Mouse (Mus musculus): ENCODE results near the gene Pacsin2. TPM values are rescaled to one million over a fixed set of nuclear protein-coding genes. Genes with fewer than 3 reads are reported as not detected.

Pacsin2 gene
- polyA plus RNA-seq, 1 experiment from 2014 or later = 20.5 TPM

GRCm38 (mm10) chr15:83422299-83422981, 42.0 kb downstream of the Pacsin2 start:
- no peak overlapping the region for H3K9ac ChIP-seq
- H3K4me1 ChIP-seq (replicated peaks; ENCODE audit: control insufficient read depth, insufficient read depth, low read length) = no peaks in the 10 kb centered on the region
- H3K9me3 ChIP-seq (ENCODE audit: control insufficient read depth, low read length) = no peaks in the 10 kb centered on the region
- H3K36me3 ChIP-seq (replicated peaks; ENCODE audit: control insufficient read depth, insufficient read depth) = no peaks in the 10 kb centered on the region
- H3K4me3 ChIP-seq (replicated peaks; ENCODE audit: low read length) = no peak overlapping the region
- ATAC-seq (ENCODE audit: low FRiP score) = no peak
- 94% methylated on average over 15 of the region's 15 CpGs for WGBS
- no peak for DNase-seq (ENCODE audit: low spot score)
- H3K4me2 ChIP-seq (replicated peaks) = no peak overlapping the region
- no peak overlapping the region for H3K27ac ChIP-seq
- H3K27me3 ChIP-seq (ENCODE audit: control insufficient read depth, insufficient read depth, low read length) = no peaks in the 10 kb centered on the region

DNA sequence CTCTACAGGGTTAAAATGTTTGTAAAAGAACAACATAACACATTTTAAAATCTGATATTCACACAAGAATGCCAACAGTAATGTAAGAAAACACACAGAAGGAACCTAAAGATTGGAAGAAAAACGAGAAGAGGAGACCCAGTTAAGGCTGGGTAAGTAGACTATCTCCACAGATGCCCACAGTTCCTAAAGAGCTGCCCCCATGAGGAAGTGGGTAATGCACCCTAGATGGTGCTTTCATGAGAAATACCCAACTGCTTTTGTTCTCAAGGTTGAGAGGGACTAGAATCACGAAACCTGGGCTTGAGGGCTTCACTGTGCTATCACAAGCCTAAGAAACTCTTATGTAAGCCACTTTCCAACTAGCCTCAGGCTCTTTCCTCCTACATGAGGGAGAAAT, 44.8 kb downstream of the Pacsin2 start:
- no peaks in the 10 kb centered on the region for H3K36me3 ChIP-seq (replicated peaks; ENCODE audit: control insufficient read depth, insufficient read depth)
- H3K27ac ChIP-seq = no peak overlapping the region
- H3K4me1 ChIP-seq (replicated peaks; ENCODE audit: control insufficient read depth, insufficient read depth, low read length) = no peaks in the 10 kb centered on the region
- no peaks in the 10 kb centered on the region for H3K9me3 ChIP-seq (ENCODE audit: control insufficient read depth, low read length)
- no peak overlapping the region for H3K4me2 ChIP-seq (replicated peaks)
- no peaks in the 10 kb centered on the region for H3K27me3 ChIP-seq (ENCODE audit: control insufficient read depth, insufficient read depth, low read length)
- no peak for DNase-seq (ENCODE audit: low spot score)
- 89% methylated on average over 2 of the region's 2 CpGs for WGBS
- H3K4me3 ChIP-seq (replicated peaks; ENCODE audit: low read length) = no peak overlapping the region
- ATAC-seq (ENCODE audit: low FRiP score) = no peak
- H3K9ac ChIP-seq = no peak overlapping the region

- Histone ChIP-seq H3K4me2 (replicated peaks) (no peak overlapping the region), H3K4me1 (replicated peaks; ENCODE audit: control insufficient read depth, insufficient read depth, low read length) (no peaks in the 10 kb centered on the region), H3K9ac (no peak overlapping the region), H3K9me3 (ENCODE audit: control insufficient read depth, low read length) (no peaks in the 10 kb centered on the region), H3K4me3 (replicated peaks; ENCODE audit: low read length) (no peak overlapping the region), H3K27ac (no peak overlapping the region), H3K27me3 (ENCODE audit: control insufficient read depth, insufficient read depth, low read length) (no peaks in the 10 kb centered on the region), H3K36me3 (replicated peaks; ENCODE audit: control insufficient read depth, insufficient read depth) (no peaks in the 10 kb centered on the region)
- no peak for DNase-seq (ENCODE audit: low spot score)
- no peak for ATAC-seq (ENCODE audit: low FRiP score)
Observed at GRCm38 (mm10) chr15:83418685-83419084, 45.7 kb downstream of the Pacsin2 start.

DNA sequence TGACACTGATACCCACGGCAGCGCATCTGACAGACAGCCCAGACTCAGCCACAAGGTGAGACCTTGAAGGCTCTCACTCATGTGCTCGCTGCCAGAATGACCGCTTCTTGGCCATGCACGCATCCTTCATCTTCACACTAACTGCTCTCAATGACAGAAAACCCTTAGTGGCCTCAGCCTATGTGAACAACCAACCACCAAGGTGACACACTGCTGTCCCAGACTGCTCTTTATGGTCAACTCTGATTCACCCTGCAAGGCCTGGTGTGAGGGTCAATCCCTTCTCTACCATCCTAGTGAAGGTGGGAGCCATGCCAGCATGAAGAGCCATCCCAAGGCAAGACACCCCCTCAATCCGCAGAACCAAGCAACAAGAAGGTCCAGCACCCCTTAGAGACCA, 46.5 kb downstream of the Pacsin2 start:
- WGBS = 90% methylated on average over 6 of the region's 6 CpGs
- no peak overlapping the region for H3K4me2 ChIP-seq (replicated peaks)
- H3K27ac ChIP-seq = no peak overlapping the region
- no peak overlapping the region for H3K9ac ChIP-seq
- no peak for DNase-seq (ENCODE audit: low spot score)
- no peak for ATAC-seq (ENCODE audit: low FRiP score)
- no peak overlapping the region for H3K4me3 ChIP-seq (replicated peaks; ENCODE audit: low read length)
- H3K27me3 ChIP-seq (ENCODE audit: control insufficient read depth, insufficient read depth, low read length) = no peaks in the 10 kb centered on the region
- H3K9me3 ChIP-seq (ENCODE audit: control insufficient read depth, low read length) = no peaks in the 10 kb centered on the region
- H3K36me3 ChIP-seq (replicated peaks; ENCODE audit: control insufficient read depth, insufficient read depth) = no peaks in the 10 kb centered on the region
- H3K4me1 ChIP-seq (replicated peaks; ENCODE audit: control insufficient read depth, insufficient read depth, low read length) = no peaks in the 10 kb centered on the region

DNA sequence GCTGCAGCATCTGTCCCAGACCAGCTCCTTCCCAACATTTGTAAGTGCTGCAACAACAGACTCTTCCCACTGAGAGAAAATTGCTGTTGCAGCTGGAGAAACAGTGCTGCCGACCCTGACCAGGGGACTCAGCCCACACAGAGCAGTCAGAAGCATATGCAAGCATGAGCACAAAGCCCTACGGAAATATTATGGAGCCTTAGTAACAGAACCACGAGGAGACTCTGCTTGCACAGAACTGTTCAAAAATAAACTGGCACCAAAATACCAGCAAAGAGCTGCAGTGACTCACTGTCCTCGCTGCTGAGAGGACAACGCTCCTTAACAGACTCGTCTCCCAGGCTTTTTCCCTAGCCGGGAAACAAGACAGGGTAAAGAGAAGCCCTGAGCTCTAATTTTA, 47.0 kb downstream of the Pacsin2 start:
- Histone ChIP-seq H3K9me3 (ENCODE audit: control insufficient read depth, low read length) (no peaks in the 10 kb centered on the region), H3K4me3 (replicated peaks; ENCODE audit: low read length) (no peak overlapping the region), H3K27me3 (ENCODE audit: control insufficient read depth, insufficient read depth, low read length) (no peaks in the 10 kb centered on the region), H3K36me3 (replicated peaks; ENCODE audit: control insufficient read depth, insufficient read depth) (no peaks in the 10 kb centered on the region), H3K27ac (no peak overlapping the region), H3K4me1 (replicated peaks; ENCODE audit: control insufficient read depth, insufficient read depth, low read length) (no peaks in the 10 kb centered on the region), H3K9ac (no peak overlapping the region), H3K4me2 (replicated peaks) (no peak overlapping the region)
- DNase-seq (ENCODE audit: low spot score) (no peak), ATAC-seq (ENCODE audit: low FRiP score) (no peak)
- 78% methylated on average over 7 of the region's 7 CpGs for WGBS

GRCm38 (mm10) chr15:83415391-83415790, 49.0 kb downstream of the Pacsin2 start:
- DNase-seq (ENCODE audit: low spot score) (no peak), ATAC-seq (ENCODE audit: low FRiP score) (no peak)
- Histone ChIP-seq H3K4me1 (replicated peaks; ENCODE audit: control insufficient read depth, insufficient read depth, low read length) (no peaks in the 10 kb centered on the region), H3K4me2 (replicated peaks) (no peak overlapping the region), H3K4me3 (replicated peaks; ENCODE audit: low read length) (no peak overlapping the region), H3K27me3 (ENCODE audit: control insufficient read depth, insufficient read depth, low read length) (no peaks in the 10 kb centered on the region), H3K36me3 (replicated peaks; ENCODE audit: control insufficient read depth, insufficient read depth) (no peaks in the 10 kb centered on the region), H3K9me3 (ENCODE audit: control insufficient read depth, low read length) (no peaks in the 10 kb centered on the region), H3K27ac (no peak overlapping the region), H3K9ac (no peak overlapping the region)
- WGBS = 83% methylated on average over 6 of the region's 6 CpGs

- WGBS = 92% methylated on average over 4 of the region's 4 CpGs
- Histone ChIP-seq H3K4me3 (replicated peaks; ENCODE audit: low read length) (no peak overlapping the region), H3K4me1 (replicated peaks; ENCODE audit: control insufficient read depth, insufficient read depth, low read length) (no peaks in the 10 kb centered on the region), H3K9ac (no peak overlapping the region), H3K9me3 (ENCODE audit: control insufficient read depth, low read length) (no peaks in the 10 kb centered on the region), H3K27me3 (ENCODE audit: control insufficient read depth, insufficient read depth, low read length) (no peaks in the 10 kb centered on the region), H3K4me2 (replicated peaks) (no peak overlapping the region), H3K27ac (no peak overlapping the region), H3K36me3 (replicated peaks; ENCODE audit: control insufficient read depth, insufficient read depth) (no peaks in the 10 kb centered on the region)
- ATAC-seq (ENCODE audit: low FRiP score) = no peak
- DNase-seq (ENCODE audit: low spot score) = no peak
Observed at GRCm38 (mm10) chr15:83411616-83412015, 52.8 kb downstream of the Pacsin2 start.

DNA sequence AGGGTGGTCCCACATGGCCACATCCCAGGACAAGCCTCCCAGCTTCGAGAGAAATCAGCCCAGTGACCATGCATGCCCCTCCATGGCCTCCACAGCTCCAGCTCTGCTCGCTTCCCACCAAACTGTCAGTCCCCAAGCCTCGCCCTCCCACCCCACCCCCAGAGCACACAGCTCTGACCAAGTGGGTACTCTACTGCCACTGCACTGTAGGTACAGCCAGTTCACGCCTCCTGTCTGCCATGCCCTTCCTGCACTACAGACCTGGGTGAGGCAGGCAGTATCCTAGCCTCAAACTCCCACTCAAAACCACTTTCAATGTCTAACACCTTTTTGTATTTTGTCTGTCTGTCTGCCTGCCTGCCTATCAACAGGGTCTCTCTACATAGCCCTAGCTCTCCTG, 53.7 kb downstream of the Pacsin2 start:
- no peak overlapping the region for H3K4me3 ChIP-seq (replicated peaks; ENCODE audit: low read length)
- H3K9me3 ChIP-seq (ENCODE audit: control insufficient read depth, low read length) = no peaks in the 10 kb centered on the region
- no peak overlapping the region for H3K4me2 ChIP-seq (replicated peaks)
- no peak overlapping the region for H3K9ac ChIP-seq
- 94% methylated on average over 4 of the region's 4 CpGs for WGBS
- H3K27ac ChIP-seq = no peak overlapping the region
- no peaks in the 10 kb centered on the region for H3K4me1 ChIP-seq (replicated peaks; ENCODE audit: control insufficient read depth, insufficient read depth, low read length)
- H3K27me3 ChIP-seq (ENCODE audit: control insufficient read depth, insufficient read depth, low read length) = no peaks in the 10 kb centered on the region
- H3K36me3 ChIP-seq (replicated peaks; ENCODE audit: control insufficient read depth, insufficient read depth) = no peaks in the 10 kb centered on the region
- no peak for ATAC-seq (ENCODE audit: low FRiP score)
- no peak for DNase-seq (ENCODE audit: low spot score)

- H3K27me3 ChIP-seq (ENCODE audit: control insufficient read depth, insufficient read depth, low read length) = no peaks in the 10 kb centered on the region
- DNase-seq (ENCODE audit: low spot score) = no peak
- H3K9me3 ChIP-seq (ENCODE audit: control insufficient read depth, low read length) = no peaks in the 10 kb centered on the region
- no peak overlapping the region for H3K27ac ChIP-seq
- ATAC-seq (ENCODE audit: low FRiP score) = no peak
- H3K4me3 ChIP-seq (replicated peaks; ENCODE audit: low read length) = no peak overlapping the region
- 78% methylated on average over 6 of the region's 6 CpGs for WGBS
- H3K36me3 ChIP-seq (replicated peaks; ENCODE audit: control insufficient read depth, insufficient read depth) = no peaks in the 10 kb centered on the region
- no peak overlapping the region for H3K4me2 ChIP-seq (replicated peaks)
- H3K9ac ChIP-seq = no peak overlapping the region
- H3K4me1 ChIP-seq (replicated peaks; ENCODE audit: control insufficient read depth, insufficient read depth, low read length) = no peaks in the 10 kb centered on the region
Observed at GRCm38 (mm10) chr15:83410270-83410669, 54.1 kb downstream of the Pacsin2 start.
